Mouse (Mus musculus) liver, embryonic 14.5 days (tissue): ENCODE results near the gene Uqcrh.

ENCODE experiments used
- CTCF ChIP-seq: IDR thresholded peaks from 2 replicates; pipeline ENCODE4 v1.5.1; 2016; ENCODE audit warnings: antibody characterized with exemption, low read depth, control low read depth
- EP300 ChIP-seq: IDR thresholded peaks from 2 replicates; pipeline ENCODE4 v1.6.1; 2016; ENCODE audit warnings: antibody characterized with exemption, low read depth

- TF ChIP-seq CTCF (no peak), EP300 (no peak)
These were observed 1.7 kb upstream of the Uqcrh start for GRCm38 (mm10) chr4:116076369-116077231.
